ENCODE assay signal across 8 mouse cellular contexts in genomic region chr19:55643931-55644330, GRCm38 (mm10).
DNase-seq lines count a peak whose midpoint lies in the region; ATAC-seq and TF ChIP-seq lines count a peak whose summit lies in the region.

No protein-coding gene starts in this region.

- H3K27ac ChIP-seq in heart, embryonic 10.5 days = peak overlapping the region; percentile 89
- no peak overlapping the region for H3K27ac ChIP-seq in midbrain, postnatal 0 days (ENCODE audit: low read depth, low read length)
- H3K27ac ChIP-seq in midbrain, embryonic 15.5 days = no peak overlapping the region
- no peak overlapping the region for H3K27ac ChIP-seq in intestine, embryonic 15.5 days
- no peak overlapping the region for H3K27ac ChIP-seq in stomach, embryonic 14.5 days (ENCODE audit: low read length)

- WGBS in heart, embryonic 10.5 days = 61% methylated on average over 13 of the region's 13 CpGs
- 77% methylated on average over 13 of the region's 13 CpGs for WGBS in midbrain, postnatal 0 days
- 81% methylated on average over 13 of the region's 13 CpGs for WGBS in midbrain, embryonic 15.5 days
- WGBS in intestine, embryonic 15.5 days = 71% methylated on average over 13 of the region's 13 CpGs
- WGBS in stomach, embryonic 14.5 days = 75% methylated on average over 13 of the region's 13 CpGs

- peaks cover 6% of the 10 kb centered on the region; the same call in 1 of the 2 replicates for H3K27me3 ChIP-seq in heart, embryonic 10.5 days (ENCODE audit: insufficient read depth, poor library complexity, severe bottlenecking)
- no peaks in the 10 kb centered on the region for H3K27me3 ChIP-seq in midbrain, postnatal 0 days (ENCODE audit: insufficient read depth, low read length)
- H3K27me3 ChIP-seq in midbrain, embryonic 15.5 days (replicated peaks) = 0 out of 2 replicates have a peak, but pooled peaks cover 7% of the 10 kb centered on the region
- no peaks in the 10 kb centered on the region for H3K27me3 ChIP-seq in intestine, embryonic 15.5 days (replicated peaks)
- no peaks in the 10 kb centered on the region for H3K27me3 ChIP-seq in stomach, embryonic 14.5 days (ENCODE audit: control insufficient read depth, insufficient read depth, low read length)

- H3K4me2 ChIP-seq in midbrain, postnatal 0 days (ENCODE audit: low read depth, low read length, poor library complexity, severe bottlenecking) = peak overlapping the region; percentile 21; the same call in 1 of the 2 replicates
- no peak overlapping the region for H3K4me2 ChIP-seq in midbrain, embryonic 15.5 days
- peak overlapping the region; percentile 64 for H3K4me2 ChIP-seq in intestine, embryonic 15.5 days (replicated peaks)
- H3K4me2 ChIP-seq in stomach, embryonic 14.5 days (replicated peaks; ENCODE audit: low read depth, low read length) = peak overlapping the region; percentile 45

- peak overlapping the region; percentile 54 for H3K4me3 ChIP-seq in heart, embryonic 10.5 days
- no peak overlapping the region for H3K4me3 ChIP-seq in midbrain, postnatal 0 days (ENCODE audit: low read depth, low read length)
- H3K4me3 ChIP-seq in midbrain, embryonic 15.5 days = no peak overlapping the region
- H3K4me3 ChIP-seq in intestine, embryonic 15.5 days (replicated peaks) = 0 out of 2 replicates have a peak overlapping the region, but pooled peaks have one; percentile 30
- H3K4me3 ChIP-seq in stomach, embryonic 14.5 days (ENCODE audit: low read depth, low read length) = no peak overlapping the region

- TF ChIP-seq CTCF in midbrain, postnatal 0 days (IDR thresholded peaks at IDR 0.05) = no peak

- no peak for DNase-seq in heart, embryonic 10.5 days (ENCODE audit: low spot score)
- no peak for DNase-seq in heart, adult 8-10 months (ENCODE audit: low spot score)
- no peak for DNase-seq in midbrain, postnatal 0 days (ENCODE audit: low spot score)
- no peak for DNase-seq in testis, postnatal 10 days (ENCODE audit: low spot score)
- no peak for DNase-seq in thymus, postnatal 25 days

- peaks cover 23% of the 10 kb centered on the region for H3K4me1 ChIP-seq in heart, embryonic 10.5 days
- peaks cover 2% of the 10 kb centered on the region; the same call in 1 of the 2 replicates for H3K4me1 ChIP-seq in midbrain, postnatal 0 days (ENCODE audit: insufficient read depth, low read length)
- peaks cover 8% of the 10 kb centered on the region for H3K4me1 ChIP-seq in midbrain, embryonic 15.5 days
- H3K4me1 ChIP-seq in intestine, embryonic 15.5 days (replicated peaks) = 0 out of 2 replicates have a peak, but pooled peaks cover 4% of the 10 kb centered on the region
- 0 out of 2 replicates have a peak, but pooled peaks cover 7% of the 10 kb centered on the region for H3K4me1 ChIP-seq in stomach, embryonic 14.5 days (ENCODE audit: control insufficient read depth, insufficient read depth, low read length)

- no peaks in the 10 kb centered on the region for H3K9me3 ChIP-seq in heart, embryonic 10.5 days
- H3K9me3 ChIP-seq in midbrain, postnatal 0 days (ENCODE audit: low read length) = no peaks in the 10 kb centered on the region
- H3K9me3 ChIP-seq in midbrain, embryonic 15.5 days = no peaks in the 10 kb centered on the region
- no peaks in the 10 kb centered on the region for H3K9me3 ChIP-seq in intestine, embryonic 15.5 days
- no peaks in the 10 kb centered on the region for H3K9me3 ChIP-seq in stomach, embryonic 14.5 days (ENCODE audit: control insufficient read depth, low read depth, low read length)

- no peak overlapping the region for H3K9ac ChIP-seq in midbrain, postnatal 0 days (replicated peaks; ENCODE audit: low read length, poor library complexity, severe bottlenecking)
- H3K9ac ChIP-seq in midbrain, embryonic 15.5 days = no peak overlapping the region
- no peak overlapping the region for H3K9ac ChIP-seq in intestine, embryonic 15.5 days
- H3K9ac ChIP-seq in stomach, embryonic 14.5 days (replicated peaks; ENCODE audit: low read depth, low read length) = no peak overlapping the region

- no peak for ATAC-seq in midbrain, postnatal 0 days (ENCODE audit: low FRiP score)
- no peak for ATAC-seq in midbrain, embryonic 15.5 days (replicated peaks)
- ATAC-seq in intestine, embryonic 15.5 days = no peak
- ATAC-seq in stomach, embryonic 14.5 days (ENCODE audit: insufficient number of reproducible peaks, insufficient read depth, low FRiP score, low read depth) = no peak

- H3K36me3 ChIP-seq in heart, embryonic 10.5 days = no peaks in the 10 kb centered on the region
- H3K36me3 ChIP-seq in midbrain, postnatal 0 days (ENCODE audit: insufficient read depth, low read length) = no peaks in the 10 kb centered on the region
- no peaks in the 10 kb centered on the region for H3K36me3 ChIP-seq in midbrain, embryonic 15.5 days (replicated peaks)
- no peaks in the 10 kb centered on the region for H3K36me3 ChIP-seq in intestine, embryonic 15.5 days
- no peaks in the 10 kb centered on the region for H3K36me3 ChIP-seq in stomach, embryonic 14.5 days (ENCODE audit: control insufficient read depth, insufficient read depth, low read length)

Comparison
In these comparisons a context has a peak if more than half of its experiments do, and no peak if none do; other contexts are left out.
1. H3K4me3 ChIP-seq: peak in heart, embryonic 10.5 days (single experiment) and intestine, embryonic 15.5 days (single experiment); none in midbrain, postnatal 0 days (single experiment), midbrain, embryonic 15.5 days (single experiment) and stomach, embryonic 14.5 days (single experiment).